Mouse (Mus musculus): ENCODE measurements around the gene Wrb. TPM values are rescaled to one million over a fixed set of nuclear protein-coding genes. Genes with fewer than 3 reads are reported as not detected.
A peak's percentile ranks its signal among the peaks of the same experiment; 100 is the strongest.
"Not testable (repeated sequence)": the region's sequence is repeated elsewhere in the genome, so short reads cannot be mapped to it uniquely, and the experiment has no call there.

Wrb gene
- polyA plus RNA-seq, 1 experiment from 2014 or later = 68.6 TPM

DNA sequence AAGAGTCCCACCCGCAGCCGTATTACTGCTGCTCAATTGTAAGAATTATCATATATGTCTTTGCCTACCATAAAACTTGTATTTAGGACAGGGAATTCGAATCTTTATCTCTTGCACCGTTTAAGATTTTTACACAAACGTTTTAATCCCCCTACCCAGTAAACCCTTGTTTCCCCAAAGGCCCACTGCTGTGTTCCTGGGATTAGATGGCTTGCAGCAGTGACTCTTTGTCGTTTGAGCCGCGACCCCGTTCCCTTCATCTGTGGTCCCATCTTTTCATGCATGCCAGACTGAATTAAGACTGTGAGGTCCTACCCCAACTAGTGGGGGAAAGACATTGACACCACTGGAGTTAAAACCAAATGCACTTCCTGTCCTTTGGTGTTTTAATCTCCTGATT lies 16.7 kb upstream of the Wrb start:
- Histone ChIP-seq H3K36me3 (peaks cover 32% of the 10 kb centered on the region), H3K9ac (peak overlapping the region; percentile 71), H3K4me3 (replicated peaks) (peak overlapping the region; percentile 72), H3K9me3 (replicated peaks) (no peaks in the 10 kb centered on the region), H3K27ac (peak overlapping the region; percentile 97), H3K4me2 (peak overlapping the region; percentile 73), H3K4me1 (peaks cover 27% of the 10 kb centered on the region), H3K27me3 (no peaks in the 10 kb centered on the region)
- no peak for ATAC-seq (replicated peaks; ENCODE audit: low FRiP score)
- 2% methylated on average over 9 of the region's 9 CpGs for WGBS

DNA sequence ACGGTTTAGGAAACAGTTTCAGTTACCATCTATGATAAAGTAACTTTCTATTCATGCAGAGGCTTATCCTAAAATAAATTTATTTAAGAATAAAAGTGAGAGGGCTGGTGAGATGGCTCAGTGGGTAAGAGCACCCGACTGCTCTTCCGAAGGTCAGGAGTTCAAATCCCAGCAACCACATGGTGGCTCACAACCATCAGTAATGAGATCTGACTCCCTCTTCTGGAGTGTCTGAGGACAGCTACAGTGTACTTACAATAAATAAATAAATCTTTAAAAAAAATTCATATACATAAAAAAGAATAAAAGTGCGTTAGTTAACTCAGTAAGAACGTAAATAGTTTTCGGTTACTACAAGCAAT lies 478 bp upstream of the Wrb start:
- Histone ChIP-seq H3K4me1 (peaks cover 23% of the 10 kb centered on the region), H3K4me2 (peak overlapping the region; percentile 78), H3K4me3 (replicated peaks) (peak overlapping the region; percentile 83)
- H3K9ac ChIP-seq; H3K27me3 ChIP-seq; H3K9me3 ChIP-seq (replicated peaks); H3K36me3 ChIP-seq; H3K27ac ChIP-seq: not testable (repeated sequence)
- 30% methylated on average over 6 of the region's 6 CpGs for WGBS
- ATAC-seq (replicated peaks; ENCODE audit: low FRiP score) = peak; percentile 17

DNA sequence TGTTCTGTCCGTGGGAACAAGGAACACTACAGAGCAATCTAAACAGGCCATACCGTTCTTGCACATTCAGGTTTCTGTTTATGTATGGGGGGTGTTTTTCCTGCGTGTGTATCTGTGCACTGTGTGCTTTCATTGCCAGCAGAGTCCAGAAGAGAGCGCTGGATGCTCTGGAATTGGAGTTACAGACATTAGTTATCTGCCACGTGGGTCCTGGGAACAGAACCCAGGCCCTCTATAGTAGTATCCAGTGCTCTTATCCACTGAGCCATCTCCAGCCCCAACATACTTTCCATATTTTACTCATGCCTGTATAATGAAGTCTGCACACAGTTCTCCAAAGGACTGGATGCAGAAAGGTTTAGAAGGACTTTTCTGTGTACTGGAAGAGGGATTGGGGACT lies 607 bp downstream of the Wrb start:
- no peaks in the 10 kb centered on the region for H3K9me3 ChIP-seq (replicated peaks)
- 0% methylated on average over 5 of the region's 5 CpGs for WGBS
- peak overlapping the region; percentile 78 for H3K4me2 ChIP-seq
- peak overlapping the region; percentile 69 for H3K9ac ChIP-seq
- H3K36me3 ChIP-seq = no peaks in the 10 kb centered on the region
- H3K27me3 ChIP-seq = no peaks in the 10 kb centered on the region
- H3K4me3 ChIP-seq (replicated peaks) = peak overlapping the region; percentile 83
- ATAC-seq (replicated peaks; ENCODE audit: low FRiP score) = no peak
- peaks cover 24% of the 10 kb centered on the region for H3K4me1 ChIP-seq
- H3K27ac ChIP-seq = peak overlapping the region; percentile 71

DNA sequence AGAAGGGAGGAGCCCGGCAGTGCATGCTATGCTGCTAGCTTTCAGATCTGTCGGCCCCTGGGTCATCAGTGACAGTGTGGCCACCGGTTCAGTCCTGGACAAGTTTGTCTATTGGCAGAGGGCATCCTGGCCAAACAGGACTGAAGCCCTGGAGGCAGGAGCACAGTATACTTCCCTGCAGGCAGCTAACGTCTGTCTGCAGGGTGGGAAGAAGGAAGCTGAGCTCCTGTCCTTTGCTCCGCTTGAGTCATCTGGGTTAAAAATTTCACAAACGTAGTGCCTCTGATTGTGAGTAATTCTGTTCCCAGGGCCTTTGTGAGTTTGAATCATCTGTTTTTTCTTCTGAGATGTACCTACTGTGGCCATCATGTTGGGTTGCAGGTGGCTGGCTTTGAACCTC lies 3.6 kb downstream of the Wrb start:
- Histone ChIP-seq H3K4me3 (replicated peaks) (no peak overlapping the region), H3K27ac (0 out of 2 replicates have a peak overlapping the region, but pooled peaks have one; percentile 1), H3K9ac (no peak overlapping the region), H3K27me3 (no peaks in the 10 kb centered on the region), H3K9me3 (replicated peaks) (no peaks in the 10 kb centered on the region), H3K4me2 (no peak overlapping the region), H3K36me3 (peaks cover 17% of the 10 kb centered on the region), H3K4me1 (peaks cover 27% of the 10 kb centered on the region)
- 75% methylated on average over 6 of the region's 6 CpGs for WGBS
- no peak for ATAC-seq (replicated peaks; ENCODE audit: low FRiP score)

GRCm38 (mm10) chr16:96149311-96149710 lies 4.1 kb downstream of the Wrb start:
- peaks cover 22% of the 10 kb centered on the region for H3K36me3 ChIP-seq
- no peaks in the 10 kb centered on the region for H3K27me3 ChIP-seq
- ATAC-seq (replicated peaks; ENCODE audit: low FRiP score) = no peak
- H3K4me2 ChIP-seq = no peak overlapping the region
- no peaks in the 10 kb centered on the region for H3K9me3 ChIP-seq (replicated peaks)
- WGBS = 55% methylated on average over 9 of the region's 9 CpGs
- H3K9ac ChIP-seq = no peak overlapping the region
- no peak overlapping the region for H3K4me3 ChIP-seq (replicated peaks)
- peaks cover 27% of the 10 kb centered on the region for H3K4me1 ChIP-seq
- 0 out of 2 replicates have a peak overlapping the region, but pooled peaks have one; percentile 1 for H3K27ac ChIP-seq

- 60% methylated on average over 4 of the region's 4 CpGs for WGBS
- Histone ChIP-seq H3K4me1 (peaks cover 24% of the 10 kb centered on the region), H3K4me2 (no peak overlapping the region), H3K27me3 (no peaks in the 10 kb centered on the region), H3K27ac (no peak overlapping the region), H3K4me3 (replicated peaks) (no peak overlapping the region), H3K9ac (no peak overlapping the region), H3K9me3 (replicated peaks) (no peaks in the 10 kb centered on the region), H3K36me3 (peaks cover 36% of the 10 kb centered on the region)
- ATAC-seq (replicated peaks; ENCODE audit: low FRiP score) = no peak
Measured at GRCm38 (mm10) chr16:96150995-96151394, 5.8 kb downstream of the Wrb start.

- WGBS = 19% methylated on average over 9 of the region's 9 CpGs
- no peaks in the 10 kb centered on the region for H3K9me3 ChIP-seq (replicated peaks)
- no peak overlapping the region for H3K4me3 ChIP-seq (replicated peaks)
- H3K9ac ChIP-seq = no peak overlapping the region
- peaks cover 39% of the 10 kb centered on the region for H3K36me3 ChIP-seq
- H3K4me1 ChIP-seq = peaks cover 18% of the 10 kb centered on the region
- no peak overlapping the region for H3K4me2 ChIP-seq
- peak; percentile 68; the same call in 1 of the 2 replicates for ATAC-seq (replicated peaks; ENCODE audit: low FRiP score)
- no peak overlapping the region for H3K27ac ChIP-seq
- H3K27me3 ChIP-seq = no peaks in the 10 kb centered on the region
Measured at GRCm38 (mm10) chr16:96151551-96151950, 6.3 kb downstream of the Wrb start.

- H3K4me2 ChIP-seq = no peak overlapping the region
- no peak overlapping the region for H3K4me3 ChIP-seq (replicated peaks)
- no peaks in the 10 kb centered on the region for H3K9me3 ChIP-seq (replicated peaks)
- WGBS = 96% methylated on average over 2 of the region's 2 CpGs
- H3K27me3 ChIP-seq = no peaks in the 10 kb centered on the region
- peaks cover 47% of the 10 kb centered on the region for H3K36me3 ChIP-seq
- peaks cover 18% of the 10 kb centered on the region for H3K4me1 ChIP-seq
- no peak overlapping the region for H3K27ac ChIP-seq
- H3K9ac ChIP-seq = no peak overlapping the region
- no peak for ATAC-seq (replicated peaks; ENCODE audit: low FRiP score)
Measured at GRCm38 (mm10) chr16:96154476-96154875, 9.3 kb downstream of the Wrb start.

DNA sequence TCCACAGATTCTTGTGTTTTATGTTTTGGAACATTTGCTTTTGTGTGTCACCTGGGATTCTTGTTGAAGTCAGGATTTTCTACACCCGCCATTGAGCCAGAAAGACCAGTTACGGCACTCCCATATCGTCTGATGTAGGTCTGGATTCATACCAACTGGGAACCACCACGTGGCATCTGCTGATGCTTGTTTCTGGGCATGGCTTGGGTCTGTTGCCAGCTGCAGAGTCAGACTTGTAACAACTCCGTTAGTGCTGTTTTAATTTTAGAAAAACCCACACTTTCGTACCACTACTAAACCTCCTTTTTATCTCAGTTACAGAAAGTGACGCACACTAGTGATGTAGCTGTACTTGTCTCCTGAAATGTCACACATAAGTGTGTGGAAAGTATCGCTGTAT lies 10.8 kb downstream of the Wrb start:
- ATAC-seq (replicated peaks; ENCODE audit: low FRiP score) = no peak
- Histone ChIP-seq H3K27ac (no peak overlapping the region), H3K4me2 (no peak overlapping the region), H3K27me3 (no peaks in the 10 kb centered on the region), H3K4me1 (peaks cover 20% of the 10 kb centered on the region), H3K9me3 (replicated peaks) (no peaks in the 10 kb centered on the region), H3K4me3 (replicated peaks) (no peak overlapping the region), H3K36me3 (peaks cover 47% of the 10 kb centered on the region), H3K9ac (no peak overlapping the region)
- 92% methylated on average over 8 of the region's 8 CpGs for WGBS

GRCm38 (mm10) chr16:96157171-96157570 lies 12.0 kb downstream of the Wrb start:
- WGBS = 90% methylated on average over 11 of the region's 11 CpGs

GRCm38 (mm10) chr16:96158511-96159080 lies 13.4 kb downstream of the Wrb start:
- H3K27ac ChIP-seq = peak overlapping the region; percentile 75
- ATAC-seq (replicated peaks; ENCODE audit: low FRiP score) = no peak
- no peaks in the 10 kb centered on the region for H3K9me3 ChIP-seq (replicated peaks)
- peak overlapping the region; percentile 97 for H3K4me2 ChIP-seq
- 44% methylated on average over 12 of the region's 12 CpGs for WGBS
- peak overlapping the region; percentile 60 for H3K4me3 ChIP-seq (replicated peaks)
- H3K9ac ChIP-seq = peak overlapping the region; percentile 84
- peaks cover 31% of the 10 kb centered on the region for H3K36me3 ChIP-seq
- no peaks in the 10 kb centered on the region for H3K27me3 ChIP-seq
- H3K4me1 ChIP-seq = peaks cover 19% of the 10 kb centered on the region

More at GRCm38 (mm10) chr16:96157171-96157570, 12.0 kb downstream of the Wrb start:
- Histone ChIP-seq H3K4me3 (replicated peaks) (no peak overlapping the region), H3K27me3 (no peaks in the 10 kb centered on the region), H3K4me2 (no peak overlapping the region), H3K27ac (no peak overlapping the region), H3K9me3 (replicated peaks) (no peaks in the 10 kb centered on the region), H3K4me1 (peaks cover 19% of the 10 kb centered on the region), H3K36me3 (peaks cover 45% of the 10 kb centered on the region), H3K9ac (no peak overlapping the region)
- ATAC-seq (replicated peaks; ENCODE audit: low FRiP score) = no peak

- under 1% methylated on average over 67 of the region's 67 CpGs for WGBS
- ATAC-seq (replicated peaks; ENCODE audit: low FRiP score) = peak; percentile 84
Measured at GRCm38 (mm10) chr16:96159091-96159731, 14.0 kb downstream of the Wrb start.

More at GRCm38 (mm10) chr16:96159091-96159731, 14.0 kb downstream of the Wrb start:
- peak overlapping the region; percentile 75 for H3K27ac ChIP-seq
- H3K9ac ChIP-seq = peak overlapping the region; percentile 84
- peak overlapping the region; percentile 60 for H3K4me3 ChIP-seq (replicated peaks)
- peak overlapping the region; percentile 97 for H3K4me2 ChIP-seq
- peaks cover 26% of the 10 kb centered on the region for H3K36me3 ChIP-seq
- H3K9me3 ChIP-seq (replicated peaks) = no peaks in the 10 kb centered on the region
- no peaks in the 10 kb centered on the region for H3K27me3 ChIP-seq
- H3K4me1 ChIP-seq = peaks cover 19% of the 10 kb centered on the region

Measured in kidney, embryonic 15.5 days (tissue).